Mouse (Mus musculus) midbrain, embryonic 15.5 days (tissue): Measurements from ENCODE around the gene Grin3a. TPM values are rescaled to one million over a fixed set of nuclear protein-coding genes. Genes with fewer than 3 reads are reported as not detected.
A peak's percentile ranks its signal among the peaks of the same experiment; 100 is the strongest.
"Not testable (repeated sequence)": the region's sequence is repeated elsewhere in the genome, so short reads cannot be mapped to it uniquely, and the experiment has no call there.

Experiments
- ATAC-seq: fragments of 200-750 bp; cut with Nextera tagmentation; replicated peaks from 2 replicates; pipeline ENCODE4 v1.8.0; 2017; ENCODE audit warnings: moderate TSS enrichment
- H3K27ac ChIP-seq: fragments of 300-500 bp; sonication (generic); 2 replicates; pipeline ENCODE4 v1.5.1; 2015; ENCODE audit warnings: mild to moderate bottlenecking, inconsistent platforms
- H3K27me3 ChIP-seq: fragments of 300-500 bp; sonication (generic); replicated peaks from 2 replicates; pipeline ENCODE4 v1.6.1; 2015; ENCODE audit warnings: inconsistent platforms
- H3K36me3 ChIP-seq: fragments of 300-500 bp; sonication (generic); replicated peaks from 2 replicates; pipeline ENCODE4 v1.6.1; 2015; ENCODE audit warnings: inconsistent platforms
- H3K4me1 ChIP-seq: fragments of 300-500 bp; sonication (generic); 2 replicates; pipeline ENCODE4 v1.6.1; 2015; ENCODE audit warnings: inconsistent platforms
- H3K4me2 ChIP-seq: fragments of 300-500 bp; sonication (generic); 2 replicates; pipeline ENCODE4 v1.6.1; 2015; ENCODE audit warnings: inconsistent platforms, mild to moderate bottlenecking, moderate library complexity
- H3K4me3 ChIP-seq: fragments of 300-500 bp; sonication (generic); 2 replicates; pipeline ENCODE4 v1.5.1; 2015; ENCODE audit warnings: mild to moderate bottlenecking, inconsistent platforms
- H3K9ac ChIP-seq: fragments of 300-500 bp; sonication (generic); 2 replicates; pipeline ENCODE4 v1.6.1; 2015; ENCODE audit warnings: mild to moderate bottlenecking, inconsistent platforms
- H3K9me3 ChIP-seq: fragments of 300-500 bp; sonication (generic); 2 replicates; pipeline ENCODE4 v1.6.1; 2016; ENCODE audit warnings: inconsistent platforms
- WGBS: fragments of 180-500 bp; shearing (Covaris S2); methylation state at CpG from one replicate; pipeline ENCODE4 v1.1.7; 2015; ENCODE audit warnings: mixed read lengths; 5-methylcytosine and 5-hydroxymethylcytosine counted together
- polyA plus RNA-seq: library from polyadenylated mRNA; unstranded; fragments of >200 nt; fragmentation: Nextera tagmentation; extraction: Ambion mirVana; gene quantifications from 2 replicates; pipeline ENCODE4 v1.2.1, GENCODE M21; 2015

The Grin3a gene
- polyA plus RNA-seq, 1 experiment from 2014 or later = 27.5 TPM

DNA sequence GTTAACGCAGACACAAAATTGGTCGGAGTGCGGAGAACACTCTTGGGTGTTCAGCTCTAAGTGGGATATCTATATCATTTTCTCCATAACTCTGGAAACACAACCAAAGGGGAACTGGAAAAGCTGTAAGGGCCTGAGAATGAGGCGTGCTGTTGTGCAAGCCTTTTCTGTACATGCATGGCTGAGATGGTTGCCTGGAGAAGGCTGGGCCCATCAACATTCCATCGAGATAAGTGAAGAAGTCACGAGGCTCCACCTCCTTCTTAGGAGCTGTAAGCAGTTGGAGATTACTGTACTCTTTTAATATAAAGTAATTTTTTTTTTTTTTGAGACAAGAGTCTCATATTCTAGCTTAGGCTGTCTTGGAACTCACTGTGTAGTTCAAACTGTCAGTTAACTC, 169.5 kb downstream of the Grin3a start:
- 87% methylated on average over 6 of the region's 6 CpGs for WGBS
- Histone ChIP-seq H3K27me3 (no peaks in the 10 kb centered on the region), H3K27ac (no peak overlapping the region), H3K9me3 (no peaks in the 10 kb centered on the region), H3K4me1 (no peaks in the 10 kb centered on the region), H3K4me2 (no peak overlapping the region), H3K9ac (no peak overlapping the region), H3K4me3 (no peak overlapping the region), H3K36me3 (no peaks in the 10 kb centered on the region)
- no peak for ATAC-seq

DNA sequence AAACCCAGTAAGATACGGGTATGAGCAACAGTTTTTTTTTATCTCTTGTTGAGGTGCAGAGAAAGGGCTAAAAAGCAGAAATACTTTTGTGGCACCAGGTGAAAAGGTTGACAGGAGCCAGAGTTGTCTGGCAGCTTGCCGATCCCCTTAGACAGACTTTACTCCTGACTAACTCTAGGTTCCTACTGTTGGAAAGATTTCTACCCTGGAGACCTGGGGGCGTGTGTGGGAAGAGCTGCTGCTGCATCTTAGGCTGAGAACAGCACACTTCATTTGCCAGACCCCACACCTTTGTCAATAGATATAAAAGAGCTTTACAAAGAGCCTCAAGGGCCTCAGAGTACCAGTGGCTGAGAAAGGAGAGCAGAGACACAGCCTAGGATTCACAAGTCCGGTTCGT, 180.7 kb downstream of the Grin3a start:
- Histone ChIP-seq H3K4me3 (no peak overlapping the region), H3K4me1 (no peaks in the 10 kb centered on the region), H3K9me3 (no peaks in the 10 kb centered on the region), H3K9ac (no peak overlapping the region), H3K4me2 (no peak overlapping the region), H3K27ac (no peak overlapping the region), H3K36me3 (peaks cover 6% of the 10 kb centered on the region), H3K27me3 (no peaks in the 10 kb centered on the region)
- 85% methylated on average over 5 of the region's 5 CpGs for WGBS
- ATAC-seq = no peak

DNA sequence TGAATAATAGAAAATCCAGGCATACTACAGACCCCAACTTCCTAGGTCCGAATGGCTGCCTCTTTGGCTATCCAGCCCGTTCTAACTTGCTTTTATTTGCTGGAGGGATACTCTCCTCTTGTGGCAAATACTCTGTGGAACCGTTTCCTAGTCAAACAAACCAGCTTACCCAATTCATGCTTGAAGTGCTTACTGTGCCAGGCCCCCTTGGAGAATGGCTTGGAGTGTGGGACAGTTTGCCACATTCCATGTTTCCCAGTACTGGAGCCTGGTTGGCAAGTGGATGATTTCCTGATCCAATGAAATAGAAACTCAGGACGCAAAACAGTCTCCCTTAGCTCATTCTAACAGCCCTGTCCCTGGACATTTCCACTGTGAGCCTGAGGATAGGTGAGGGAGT, 183.3 kb downstream of the Grin3a start:
- no peak for ATAC-seq
- no peak overlapping the region for H3K27ac ChIP-seq
- H3K36me3 ChIP-seq = peaks cover 10% of the 10 kb centered on the region
- no peak overlapping the region for H3K4me3 ChIP-seq
- no peak overlapping the region for H3K4me2 ChIP-seq
- 92% methylated on average over 4 of the region's 4 CpGs for WGBS
- H3K9ac ChIP-seq = no peak overlapping the region
- no peaks in the 10 kb centered on the region for H3K27me3 ChIP-seq
- no peaks in the 10 kb centered on the region for H3K9me3 ChIP-seq
- H3K4me1 ChIP-seq = no peaks in the 10 kb centered on the region

DNA sequence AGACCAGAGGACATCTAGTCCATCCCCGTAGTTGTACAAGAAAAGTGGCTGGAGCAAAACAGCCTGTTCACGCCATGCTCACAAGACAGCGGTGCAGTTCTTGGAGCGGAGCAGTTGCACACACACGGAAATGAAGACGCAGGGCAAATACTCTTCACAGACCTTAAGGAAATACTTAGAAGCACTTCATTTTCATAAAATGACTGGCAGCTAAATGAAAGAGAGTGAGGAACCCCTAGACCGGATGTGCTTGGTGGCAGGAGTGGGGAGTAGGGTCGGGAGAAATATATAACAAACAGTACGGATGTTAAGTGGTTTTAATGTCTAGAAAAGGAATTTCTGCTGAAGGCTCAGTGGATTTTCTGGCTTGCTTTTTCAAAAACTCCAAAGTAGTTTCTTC, 183.9 kb downstream of the Grin3a start:
- H3K36me3 ChIP-seq = peaks cover 14% of the 10 kb centered on the region
- H3K4me2 ChIP-seq = no peak overlapping the region
- H3K27me3 ChIP-seq = no peaks in the 10 kb centered on the region
- ATAC-seq = no peak
- no peaks in the 10 kb centered on the region for H3K4me1 ChIP-seq
- no peak overlapping the region for H3K27ac ChIP-seq
- H3K9me3 ChIP-seq = no peaks in the 10 kb centered on the region
- WGBS = 96% methylated on average over 9 of the region's 9 CpGs
- H3K4me3 ChIP-seq = no peak overlapping the region
- H3K9ac ChIP-seq = no peak overlapping the region

DNA sequence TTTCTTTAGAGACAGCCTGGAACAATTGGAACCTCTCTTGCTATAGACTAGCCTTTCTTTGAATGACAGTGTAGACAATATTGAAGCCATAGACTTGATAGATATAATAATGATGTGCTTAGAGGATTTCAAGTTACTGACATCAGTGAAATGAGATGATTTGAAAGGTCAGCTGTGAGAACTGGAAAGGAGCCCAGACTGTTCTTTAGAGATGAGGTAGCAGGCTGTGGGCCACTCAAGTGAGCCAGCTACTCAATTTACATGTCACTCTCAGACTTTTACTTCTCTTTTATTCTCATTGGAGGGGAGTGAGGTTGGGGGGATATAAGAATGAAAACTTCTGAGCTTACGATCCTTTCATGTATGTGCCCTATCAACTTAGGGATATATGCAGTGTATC, 186.1 kb downstream of the Grin3a start:
- H3K4me1 ChIP-seq = no peaks in the 10 kb centered on the region
- peaks cover 26% of the 10 kb centered on the region for H3K36me3 ChIP-seq
- H3K9me3 ChIP-seq = no peaks in the 10 kb centered on the region
- H3K27ac ChIP-seq = no peak overlapping the region
- no peaks in the 10 kb centered on the region for H3K27me3 ChIP-seq
- 76% methylated on average over 1 of the region's 1 CpGs for WGBS
- no peak overlapping the region for H3K4me2 ChIP-seq
- H3K9ac ChIP-seq = no peak overlapping the region
- H3K4me3 ChIP-seq = no peak overlapping the region
- ATAC-seq = no peak

DNA sequence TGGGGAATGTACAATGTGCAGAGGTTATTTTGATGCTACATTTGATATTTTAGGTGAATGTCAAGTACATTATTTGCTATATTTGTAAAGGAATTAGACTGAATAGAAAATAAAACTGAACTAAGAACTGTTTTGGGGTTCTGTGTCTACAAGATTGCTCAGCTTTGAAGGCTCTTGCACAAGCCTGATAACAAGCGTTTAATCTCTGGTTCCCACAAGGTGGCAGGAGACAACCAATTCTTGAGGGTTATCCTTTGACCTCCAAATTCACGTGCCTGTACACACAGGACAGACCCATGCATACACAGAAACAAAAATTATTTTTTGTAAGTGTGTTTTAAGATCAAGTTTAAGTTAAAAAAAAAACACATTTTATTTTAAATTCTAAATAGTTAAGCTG, 205.6 kb downstream of the Grin3a start:
- WGBS = 67% methylated on average over 2 of the region's 2 CpGs
- H3K36me3 ChIP-seq = peaks cover 36% of the 10 kb centered on the region
- no peak overlapping the region for H3K4me3 ChIP-seq
- no peak overlapping the region for H3K4me2 ChIP-seq
- no peaks in the 10 kb centered on the region for H3K9me3 ChIP-seq
- no peak for ATAC-seq
- H3K4me1 ChIP-seq = no peaks in the 10 kb centered on the region
- no peaks in the 10 kb centered on the region for H3K27me3 ChIP-seq
- H3K9ac ChIP-seq = no peak overlapping the region
- no peak overlapping the region for H3K27ac ChIP-seq

DNA sequence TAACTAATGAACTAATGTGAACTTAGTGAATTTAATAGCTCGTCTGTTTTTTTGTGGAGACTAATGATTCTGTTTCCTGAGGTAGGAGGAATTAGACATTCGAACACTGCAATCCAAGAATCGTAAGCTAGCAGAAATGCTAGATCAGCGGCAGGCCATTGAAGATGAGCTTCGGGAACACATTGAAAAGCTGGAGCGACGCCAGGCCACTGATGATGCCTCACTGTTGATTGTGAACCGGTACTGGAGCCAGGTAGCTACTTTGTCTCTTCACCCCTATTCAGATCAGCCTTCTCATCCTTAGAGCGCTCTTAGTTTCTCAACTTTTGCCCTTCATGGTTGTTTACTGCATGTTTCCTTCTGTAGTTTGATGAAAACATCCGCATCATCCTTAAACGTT, 207.7 kb downstream of the Grin3a start:
- no peak overlapping the region for H3K4me3 ChIP-seq
- H3K27me3 ChIP-seq = no peaks in the 10 kb centered on the region
- H3K4me2 ChIP-seq = no peak overlapping the region
- H3K9ac ChIP-seq = no peak overlapping the region
- peaks cover 25% of the 10 kb centered on the region for H3K36me3 ChIP-seq
- WGBS = 95% methylated on average over 11 of the region's 11 CpGs
- no peak for ATAC-seq
- no peak overlapping the region for H3K27ac ChIP-seq
- H3K4me1 ChIP-seq = peaks cover 14% of the 10 kb centered on the region
- no peaks in the 10 kb centered on the region for H3K9me3 ChIP-seq

DNA sequence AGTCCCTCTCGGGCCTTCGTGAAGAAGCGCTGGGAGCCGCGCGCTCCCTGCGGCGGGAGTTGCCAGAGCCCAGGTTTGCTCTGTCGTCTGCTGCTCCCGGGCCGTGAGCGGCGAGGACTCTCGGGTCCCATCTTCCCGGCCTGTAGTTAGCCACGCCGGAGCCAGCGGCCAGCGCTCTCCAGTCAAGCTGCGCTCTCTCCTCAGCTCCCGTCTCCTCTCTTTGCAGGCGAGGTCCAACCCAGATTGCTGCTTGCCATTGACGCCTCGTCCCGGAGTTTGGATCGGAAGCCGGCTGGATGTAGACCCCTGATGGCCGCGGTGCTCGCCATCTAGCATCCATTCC, 213.4 kb downstream of the Grin3a start:
- peak overlapping the region; percentile 90 for H3K4me2 ChIP-seq
- ATAC-seq = no peak

DNA sequence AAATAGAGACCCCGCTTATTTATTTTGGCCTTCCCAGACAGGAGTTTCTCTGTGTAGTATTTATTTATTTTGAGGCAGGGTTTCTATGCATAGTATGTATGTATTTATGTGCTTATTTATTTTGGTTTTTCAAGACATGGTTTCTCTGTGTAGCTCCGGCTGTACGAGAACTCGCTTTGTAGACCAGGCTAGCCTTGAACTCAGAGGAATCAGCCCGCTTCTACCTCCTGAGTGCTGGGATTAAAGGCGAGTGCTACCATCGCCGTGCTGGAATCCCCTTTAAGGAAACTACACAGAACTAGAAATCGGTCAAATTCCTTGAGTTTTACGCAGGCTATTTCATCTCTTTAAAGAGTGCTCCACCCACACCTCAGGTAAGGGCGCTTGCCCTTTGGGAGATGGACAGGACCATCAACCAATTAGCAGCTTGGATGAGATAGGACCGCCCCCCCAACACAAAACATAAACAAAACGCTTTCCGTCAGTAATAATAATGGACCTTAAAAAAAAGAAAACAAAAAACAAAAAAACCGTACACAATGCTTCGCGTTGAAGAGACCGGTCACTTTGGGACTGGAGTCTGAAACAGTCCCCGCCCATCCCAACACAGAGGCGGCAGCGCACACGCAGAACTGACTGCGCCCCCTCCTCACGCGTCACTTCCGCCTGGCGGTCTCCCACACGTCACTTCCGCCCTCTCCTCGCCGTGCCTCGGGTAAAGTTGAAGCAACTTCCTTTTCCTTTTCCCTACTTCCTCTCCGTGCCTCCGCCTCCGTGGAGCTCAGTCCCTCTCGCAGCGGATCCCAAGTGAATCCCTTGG, 214.0 kb downstream of the Grin3a start, which contains the start of gene Rnf20:
TSS of gene Rnf20 (plus strand) at position 688 of the 820 bp plus-strand sequence.
- Histone ChIP-seq H3K4me3 (peak within 1 kb of the TSS; percentile 97), H3K4me2 (peak within 1 kb of the TSS; percentile 90), H3K9me3 (no peaks in the 10 kb centered on the region), H3K27me3 (no peaks in the 10 kb centered on the region), H3K9ac (peak within 1 kb of the TSS; percentile 96), H3K4me1 (peaks cover 20% of the 10 kb centered on the region), H3K36me3 (peaks cover 8% of the 10 kb centered on the region; the same call in 1 of the 2 replicates), H3K27ac (peak within 1 kb of the TSS; percentile 91)
- WGBS = 3% methylated on average over 37 of the region's 37 CpGs
- peak; percentile 98 for ATAC-seq

More for the DNA sequence above, 213.4 kb downstream of the Grin3a start:
- Histone ChIP-seq H3K9ac (peak overlapping the region; percentile 96), H3K36me3 (peaks cover 8% of the 10 kb centered on the region; the same call in 1 of the 2 replicates), H3K4me3 (peak overlapping the region; percentile 97), H3K9me3 (no peaks in the 10 kb centered on the region), H3K4me1 (peaks cover 20% of the 10 kb centered on the region), H3K27me3 (no peaks in the 10 kb centered on the region), H3K27ac (peak overlapping the region; percentile 91)
- WGBS = under 1% methylated on average over 30 of the region's 30 CpGs

DNA sequence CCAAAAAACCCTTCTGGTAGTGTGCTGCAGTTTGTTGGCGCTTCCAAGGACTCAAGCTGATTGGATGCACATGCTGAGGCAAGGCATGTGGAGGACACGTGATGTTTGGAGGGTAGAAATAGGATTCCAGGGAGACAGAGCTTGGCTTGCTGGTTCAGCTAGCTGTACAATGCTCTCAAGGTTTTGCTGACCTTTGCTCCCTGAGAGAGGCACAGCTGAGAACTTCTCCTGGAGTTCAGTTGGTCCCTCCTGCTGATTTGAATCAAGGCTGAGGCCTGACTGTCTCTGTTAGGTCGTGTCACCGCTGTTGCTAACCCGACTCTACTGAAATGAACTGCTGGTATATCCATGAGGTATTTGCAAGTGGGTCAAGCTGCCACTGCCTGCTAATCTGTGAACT, 216.6 kb downstream of the Grin3a start:
- Histone ChIP-seq H3K9me3 (no peaks in the 10 kb centered on the region), H3K27ac (no peak overlapping the region), H3K4me1 (peaks cover 17% of the 10 kb centered on the region), H3K4me2 (no peak overlapping the region), H3K27me3 (no peaks in the 10 kb centered on the region), H3K4me3 (no peak overlapping the region), H3K36me3 (no peaks in the 10 kb centered on the region), H3K9ac (no peak overlapping the region)
- no peak for ATAC-seq
- 71% methylated on average over 5 of the region's 5 CpGs for WGBS

DNA sequence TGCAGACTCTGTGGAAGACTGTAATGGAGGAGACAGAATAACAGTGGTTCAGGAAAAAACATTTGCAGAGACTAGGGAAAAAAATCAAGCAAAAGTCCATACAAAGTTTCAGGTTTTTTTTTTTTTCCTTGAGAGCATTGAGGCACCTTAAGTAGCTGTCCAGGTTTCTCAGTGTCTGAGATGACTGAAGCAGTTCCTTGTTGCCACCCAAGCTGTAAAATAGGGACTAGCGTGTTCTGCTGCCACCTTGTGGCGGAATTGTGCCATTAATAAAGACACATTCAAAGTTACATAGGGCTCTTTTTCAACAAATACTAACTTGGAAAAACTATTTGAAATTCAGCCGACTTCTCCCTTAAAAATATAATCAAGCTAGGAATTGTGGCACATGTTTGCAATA, 218.6 kb downstream of the Grin3a start:
- no peaks in the 10 kb centered on the region for H3K9me3 ChIP-seq
- H3K4me2 ChIP-seq = no peak overlapping the region
- ATAC-seq = no peak
- under 1% methylated on average over 3 of the region's 3 CpGs for WGBS
- no peak overlapping the region for H3K27ac ChIP-seq
- peaks cover 2% of the 10 kb centered on the region; the same call in 1 of the 2 replicates for H3K4me1 ChIP-seq
- no peaks in the 10 kb centered on the region for H3K36me3 ChIP-seq
- H3K9ac ChIP-seq = no peak overlapping the region
- no peaks in the 10 kb centered on the region for H3K27me3 ChIP-seq
- no peak overlapping the region for H3K4me3 ChIP-seq

DNA sequence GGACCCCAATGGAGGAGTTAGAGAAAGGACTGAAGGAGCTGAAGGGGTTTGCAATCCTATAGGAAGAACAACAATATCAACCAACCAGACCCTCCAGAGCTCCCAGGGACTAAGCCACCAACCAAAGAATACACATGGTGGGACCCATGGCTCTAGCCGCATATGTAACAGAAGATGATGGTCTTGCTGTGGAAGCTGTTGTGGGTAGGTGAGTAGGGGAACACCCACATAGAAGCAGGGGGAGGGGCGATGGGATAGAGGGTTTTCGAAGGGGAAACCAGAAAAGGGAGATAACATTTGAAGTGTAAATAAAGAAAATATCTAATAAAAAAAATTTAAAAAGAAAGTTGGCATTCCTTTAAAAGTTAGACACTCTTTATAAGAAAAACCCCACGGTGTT, 220.6 kb downstream of the Grin3a start:
- not testable (repeated sequence) for H3K27me3 ChIP-seq, H3K4me3 ChIP-seq, H3K36me3 ChIP-seq, H3K4me1 ChIP-seq, H3K27ac ChIP-seq, H3K4me2 ChIP-seq, ATAC-seq, H3K9me3 ChIP-seq, H3K9ac ChIP-seq
- 87% methylated on average over 4 of the region's 4 CpGs for WGBS

DNA sequence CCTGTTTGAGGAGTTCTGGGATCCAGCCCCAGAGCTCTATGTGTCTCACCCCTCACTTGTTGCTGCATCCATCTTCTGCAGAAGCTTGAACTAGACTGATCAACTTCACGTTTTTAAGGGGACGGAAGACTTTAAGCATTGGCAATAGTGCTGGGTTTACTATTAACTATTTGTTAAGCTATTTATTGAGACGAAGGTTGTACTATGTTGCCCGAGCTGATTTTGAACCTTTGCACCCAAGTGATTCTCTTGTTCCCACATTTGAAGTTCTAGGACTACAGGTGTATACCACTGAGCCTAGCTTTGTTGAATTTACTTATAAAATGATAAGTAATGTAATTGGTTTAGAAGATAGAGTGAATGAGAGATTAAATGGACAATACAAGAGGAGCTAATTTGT, 221.6 kb downstream of the Grin3a start:
- H3K9me3 ChIP-seq = no peaks in the 10 kb centered on the region
- H3K4me3 ChIP-seq = no peak overlapping the region
- no peaks in the 10 kb centered on the region for H3K36me3 ChIP-seq
- H3K4me1 ChIP-seq = no peaks in the 10 kb centered on the region
- no peak overlapping the region for H3K9ac ChIP-seq
- H3K4me2 ChIP-seq = no peak overlapping the region
- no peaks in the 10 kb centered on the region for H3K27me3 ChIP-seq
- H3K27ac ChIP-seq = no peak overlapping the region
- WGBS = 91% methylated on average over 4 of the region's 4 CpGs
- no peak for ATAC-seq
